Mouse (Mus musculus): ENCODE measurements around the gene Gm28490. TPM values are rescaled to one million over a fixed set of nuclear protein-coding genes. Genes with fewer than 3 reads are reported as not detected.
"Not testable (repeated sequence)": the region's sequence is repeated elsewhere in the genome, so short reads cannot be mapped to it uniquely, and the experiment has no call there.

The Gm28490 gene
- total RNA-seq (2021) (not detected), polyA plus RNA-seq (2012; rRNA removed) (not detected in 2 replicates)
- long read RNA-seq, result 0 reads

- DNase-seq, result not testable (repeated sequence)
These were observed at the start of gene Gm28490 for GRCm38 (mm10) chrY:31634656-31635055. Gene Gm28490, minus strand, starts transcription at chrY:31634756.

All from adrenal gland, adult 2 months (tissue).